Mouse (Mus musculus) activated CD4-positive, CD25-positive, alpha-beta regulatory T cell, adult 4 months (primary cell): ENCODE results near the gene 1700125H20Rik. TPM values are rescaled to one million over a fixed set of nuclear protein-coding genes. Genes with fewer than 3 reads are reported as not detected.

Experiments
- ATAC-seq: one replicate; pipeline ENCODE4 v1.8.0; 2017
- polyA plus RNA-seq, 2 experiments: library from polyadenylated mRNA; unstranded; fragments of 100-300 nt; shearing (Covaris generic); gene quantifications; one replicate each; pipeline ENCODE4 v1.2.1; 2017

Gene 1700125H20Rik
- polyA plus RNA-seq, 2 experiments from 2014 or later = not detected

- ATAC-seq = no peak
Observed at GRCm38 (mm10) chr11:85184839-85185238, 14.6 kb downstream of the 1700125H20Rik start.

GRCm38 (mm10) chr11:85189110-85189509, 18.9 kb downstream of the 1700125H20Rik start:
- no peak for ATAC-seq

GRCm38 (mm10) chr11:85190741-85191140, 20.5 kb downstream of the 1700125H20Rik start:
- ATAC-seq = no peak

GRCm38 (mm10) chr11:85194206-85194605, 24.0 kb downstream of the 1700125H20Rik start:
- no peak for ATAC-seq

GRCm38 (mm10) chr11:85196046-85196445, 25.8 kb downstream of the 1700125H20Rik start:
- no peak for ATAC-seq

GRCm38 (mm10) chr11:85198906-85199305, 28.7 kb downstream of the 1700125H20Rik start:
- no peak for ATAC-seq

- ATAC-seq = no peak
Observed at GRCm38 (mm10) chr11:85206231-85206630, 36.0 kb downstream of the 1700125H20Rik start.

- ATAC-seq = no peak
Observed at GRCm38 (mm10) chr11:85211151-85211550, 40.9 kb downstream of the 1700125H20Rik start.

- no peak for ATAC-seq
Observed at GRCm38 (mm10) chr11:85213215-85213614, 43.0 kb downstream of the 1700125H20Rik start.

GRCm38 (mm10) chr11:85214679-85215078, 44.5 kb downstream of the 1700125H20Rik start:
- no peak for ATAC-seq

- ATAC-seq = no peak
Observed at GRCm38 (mm10) chr11:85219014-85219413, 48.8 kb downstream of the 1700125H20Rik start.

GRCm38 (mm10) chr11:85222561-85222960, 52.4 kb downstream of the 1700125H20Rik start:
- ATAC-seq = no peak

- no peak for ATAC-seq
Observed at GRCm38 (mm10) chr11:85223248-85223647, 53.0 kb downstream of the 1700125H20Rik start.

Other genes with a start within 250 kb of the 1700125H20Rik start
- not detected for gene Car4, start 212.6 kb upstream of the 1700125H20Rik start, polyA plus RNA-seq
- 10 to 100 TPM in 1 of 2 experiments, 1 to 10 TPM in 1; 7.5 to 11.9 TPM for gene Usp32, start 30.2 kb upstream of the 1700125H20Rik start, polyA plus RNA-seq
- 10 to 100 TPM; 13.4 to 17.3 TPM for gene Appbp2, start 64.7 kb downstream of the 1700125H20Rik start, polyA plus RNA-seq
- gene Ppm1d, start 140.8 kb downstream of the 1700125H20Rik start, polyA plus RNA-seq = 1 to 10 TPM; 2.6 to 4.3 TPM
- gene Bcas3, start 182.8 kb downstream of the 1700125H20Rik start, polyA plus RNA-seq = 10 to 100 TPM; 31.7 to 46.6 TPM